Mouse (Mus musculus) brain, embryonic 14.5 days (tissue): ENCODE results near the gene Tra2a.

Source experiments
- CTCF ChIP-seq: fragments of 200-500 bp; IDR thresholded peaks from 2 replicates; pipeline ENCODE4 v1.5.1; 2012; ENCODE audit warnings: inconsistent platforms, mild to moderate bottlenecking, moderate library complexity, borderline replicate concordance; ENCODE audit not compliant: insufficient read depth, insufficient read length; ENCODE audit errors: extremely low read depth
- POLR2A ChIP-seq: fragments of 200-500 bp; IDR thresholded peaks from 2 replicates; pipeline ENCODE4 v1.6.1; 2012; ENCODE audit warnings: mild to moderate bottlenecking, inconsistent platforms, borderline replicate concordance; ENCODE audit not compliant: poor library complexity, insufficient read depth, insufficient read length, severe bottlenecking; ENCODE audit errors: extremely low read depth

- TF ChIP-seq CTCF, result no peak
- no peak for TF ChIP-seq POLR2A
Observed at GRCm38 (mm10) chr6:49274416-49275091, 10.7 kb upstream of the Tra2a start.
